Mouse (Mus musculus): Measurements from ENCODE around the gene Cpa2.

GRCm38 (mm10) chr6:30576477-30577203, 35.3 kb downstream of the Cpa2 start:
- no peak for TF ChIP-seq GATA1 (IDR thresholded peaks at IDR 0.05; ENCODE audit: low read length)
- no peak for TF ChIP-seq TAL1 (IDR thresholded peaks at IDR 0.05; ENCODE audit: low read length)

Data from erythroblast, embryonic 14.5 days (primary cell).